Mouse (Mus musculus) ES-E14 (cell line): Measurements from ENCODE around the gene Mlxipl.

Source experiments
- HCFC1 ChIP-seq: IDR thresholded peaks from 2 replicates; pipeline ENCODE4 v1.6.1; 2012; ENCODE audit warnings: low read length, inconsistent platforms, borderline replicate concordance; ENCODE audit not compliant: insufficient read depth
- MAFK ChIP-seq: IDR thresholded peaks from 2 replicates; pipeline ENCODE4 v1.6.1; 2014; ENCODE audit warnings: mild to moderate bottlenecking, low read depth, low read length, inconsistent platforms; ENCODE audit not compliant: insufficient read depth
- ZC3H11A ChIP-seq: IDR thresholded peaks from 2 replicates; pipeline ENCODE4 v1.6.1; 2012; ENCODE audit warnings: low read depth, mild to moderate bottlenecking, inconsistent platforms, low read length, borderline replicate concordance
- ZNF384 ChIP-seq: IDR thresholded peaks from 2 replicates; pipeline ENCODE4 v1.6.1; 2012; ENCODE audit warnings: low read depth, low read length, inconsistent platforms

- TF ChIP-seq ZNF384 (no peak), MAFK (no peak), HCFC1 (no peak), ZC3H11A (no peak)
Observed at GRCm38 (mm10) chr5:135183131-135183861, 93.6 kb downstream of the Mlxipl start.
